Mouse (Mus musculus): ENCODE data around the gene Emid1.

Emid1 gene

DNA sequence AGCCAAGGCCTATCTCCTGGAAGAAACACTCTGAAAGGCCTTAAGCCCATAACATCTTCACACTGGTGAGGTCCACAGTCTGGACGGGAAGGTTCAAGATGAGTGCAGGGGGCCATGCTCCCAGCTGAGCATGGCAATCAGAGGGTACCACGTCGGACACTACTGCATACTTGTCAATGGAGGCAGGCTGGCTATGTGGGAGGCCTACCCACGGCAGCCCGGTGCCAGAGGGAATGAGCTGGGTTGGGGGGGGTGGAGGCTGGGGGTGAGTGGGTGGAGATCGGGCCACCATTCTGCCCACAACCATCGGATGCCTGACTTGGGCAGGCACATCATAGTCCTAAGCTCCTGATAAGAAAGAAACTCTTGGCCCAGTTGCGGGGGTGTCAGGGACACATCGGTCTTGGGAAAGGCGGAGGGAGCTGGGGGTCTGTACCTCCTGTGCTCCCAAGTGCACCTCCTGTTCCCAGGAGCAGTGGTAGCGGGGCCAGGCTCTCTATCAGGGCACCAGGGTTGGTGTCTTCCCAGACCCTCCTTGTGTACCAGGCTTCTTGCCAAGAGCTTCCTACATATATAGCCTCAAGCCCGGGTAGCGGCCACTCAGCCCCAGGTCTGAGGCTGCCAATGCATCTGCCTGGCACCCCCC is 89.1 kb downstream of the Emid1 start:
- DNase-seq (ENCODE audit: low spot score) = no peak

DNA sequence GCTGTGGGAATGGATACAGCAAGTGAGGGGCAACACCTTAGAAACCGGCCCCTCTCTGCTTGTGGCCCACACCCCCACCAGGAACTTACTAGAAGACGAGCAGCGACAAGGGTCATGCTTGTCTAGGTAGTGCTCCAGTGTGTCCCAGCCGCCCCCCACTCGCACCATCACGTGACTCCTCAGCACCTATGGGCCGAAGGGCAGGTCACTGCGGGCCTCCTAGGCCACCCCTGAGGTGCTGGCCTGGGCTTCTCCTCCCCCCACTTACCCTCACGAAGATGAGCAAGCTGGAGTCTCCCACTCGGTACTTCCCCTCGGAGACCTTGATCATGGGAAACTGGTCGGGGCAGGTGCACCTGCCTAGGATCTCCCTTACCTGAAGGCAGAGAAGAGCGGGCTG is 89.7 kb downstream of the Emid1 start:
- DNase-seq (ENCODE audit: low spot score) = peak; percentile 70

DNA sequence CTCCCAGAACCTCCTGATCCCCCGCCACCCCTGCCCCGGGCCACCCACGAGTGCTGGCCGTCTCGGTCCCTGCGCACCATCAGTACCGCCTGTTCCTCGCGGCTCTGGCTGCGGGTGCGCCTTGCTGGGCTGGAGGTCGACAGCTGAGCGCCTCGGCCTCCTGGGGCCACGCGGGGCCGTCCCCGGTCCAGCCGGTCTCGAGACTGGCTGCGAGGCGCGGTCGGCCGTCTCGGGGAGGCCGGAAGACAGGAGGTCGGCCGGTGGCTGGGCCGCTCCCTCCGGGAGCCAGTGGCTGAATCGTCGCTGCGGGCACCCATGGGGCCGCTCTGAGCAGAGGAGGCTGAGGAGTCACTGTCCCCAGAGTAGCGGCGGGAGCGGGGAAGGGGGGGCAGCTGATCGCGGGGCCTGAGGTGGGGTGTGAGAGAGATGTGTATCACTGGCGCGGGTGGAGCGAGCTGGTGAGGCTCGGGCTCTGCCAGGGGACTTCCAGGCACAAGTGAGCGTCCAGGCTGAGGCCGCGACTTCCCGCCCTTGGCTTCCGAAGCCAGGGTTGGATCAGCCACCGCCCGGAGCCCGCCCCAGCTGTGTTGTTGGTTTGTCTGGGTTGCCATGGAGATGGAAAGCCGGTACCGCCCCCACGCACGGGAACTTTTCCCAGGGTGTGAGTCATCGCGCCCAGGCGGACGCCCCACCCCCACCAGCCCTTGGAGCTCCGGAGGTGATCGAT is 90.5 kb downstream of the Emid1 start:
- DNase-seq (ENCODE audit: low spot score) = peak; percentile 91

DNA sequence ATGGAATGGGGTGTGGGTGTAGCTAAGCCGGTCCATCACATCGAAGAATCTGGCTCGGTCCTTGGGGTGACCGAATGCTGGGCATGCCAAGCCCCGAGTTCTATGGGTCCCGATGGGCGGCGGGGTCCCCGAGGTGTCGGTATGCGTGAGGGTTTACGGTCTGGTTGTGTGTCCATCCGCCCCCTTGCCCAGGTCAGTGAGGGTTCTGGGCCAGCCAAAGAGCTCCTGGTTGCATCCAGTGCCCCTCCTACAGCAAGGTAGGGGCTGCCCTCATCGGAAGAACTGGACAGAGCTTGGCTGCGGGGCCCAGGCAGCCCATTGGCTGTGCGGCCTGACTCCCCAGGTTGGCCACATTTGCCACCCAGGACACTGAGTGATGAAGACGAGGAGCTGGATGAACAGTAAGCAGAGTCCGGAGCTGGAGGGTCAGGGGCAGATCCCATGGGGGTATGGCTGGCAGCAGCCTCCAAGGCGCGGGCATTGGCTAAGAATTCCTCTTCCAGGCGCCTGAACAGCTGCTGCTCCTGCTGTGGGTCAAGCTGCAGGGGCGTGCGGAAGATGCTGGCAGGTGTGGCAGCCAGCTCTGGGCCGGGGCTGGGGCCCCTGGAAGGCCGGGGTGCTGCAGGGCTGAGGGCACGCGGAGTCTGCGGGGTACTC is 91.2 kb downstream of the Emid1 start:
- no peak for DNase-seq (ENCODE audit: low spot score)

DNA sequence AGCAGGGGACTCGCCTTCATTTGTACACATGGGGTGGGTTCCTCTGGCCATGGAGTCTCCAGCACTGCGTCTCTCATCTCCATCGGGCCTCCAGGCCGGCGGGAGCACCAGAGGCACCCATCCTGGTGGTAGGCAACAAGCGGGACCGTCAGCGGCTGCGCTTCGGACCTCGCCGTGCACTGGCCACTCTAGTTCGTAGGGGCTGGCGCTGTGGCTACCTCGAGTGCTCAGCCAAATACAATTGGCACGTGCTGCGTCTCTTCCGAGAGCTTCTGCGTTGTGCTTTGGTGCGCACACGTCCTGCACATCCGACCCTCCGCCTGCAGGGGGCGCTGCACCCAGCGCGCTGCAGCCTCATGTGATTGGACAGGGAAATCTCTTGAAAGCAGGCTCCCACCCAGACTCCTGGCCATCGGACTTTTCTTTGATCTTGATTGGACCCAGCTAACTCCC is 92.3 kb downstream of the Emid1 start:
- DNase-seq (ENCODE audit: low spot score) = no peak

DNA sequence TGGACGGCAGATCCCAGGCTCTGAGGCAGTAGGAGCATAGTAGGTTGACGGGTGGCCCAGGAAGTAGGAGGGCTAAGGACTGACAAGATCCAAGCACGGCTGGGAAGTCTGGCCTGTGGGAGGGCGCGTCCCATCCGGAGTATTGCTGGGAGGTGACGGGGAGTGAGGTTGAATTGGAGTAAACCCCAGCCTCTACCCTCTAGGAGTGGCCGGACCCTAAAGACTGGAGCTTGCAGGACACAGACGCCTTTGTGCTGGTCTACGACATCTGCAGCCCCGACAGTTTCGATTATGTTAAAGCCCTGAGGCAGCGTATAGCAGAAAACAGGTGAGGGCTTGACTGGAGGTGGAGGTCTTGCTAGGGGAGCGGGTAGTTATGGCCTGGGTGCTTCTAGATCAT is 92.8 kb downstream of the Emid1 start:
- no peak for DNase-seq (ENCODE audit: low spot score)

DNA sequence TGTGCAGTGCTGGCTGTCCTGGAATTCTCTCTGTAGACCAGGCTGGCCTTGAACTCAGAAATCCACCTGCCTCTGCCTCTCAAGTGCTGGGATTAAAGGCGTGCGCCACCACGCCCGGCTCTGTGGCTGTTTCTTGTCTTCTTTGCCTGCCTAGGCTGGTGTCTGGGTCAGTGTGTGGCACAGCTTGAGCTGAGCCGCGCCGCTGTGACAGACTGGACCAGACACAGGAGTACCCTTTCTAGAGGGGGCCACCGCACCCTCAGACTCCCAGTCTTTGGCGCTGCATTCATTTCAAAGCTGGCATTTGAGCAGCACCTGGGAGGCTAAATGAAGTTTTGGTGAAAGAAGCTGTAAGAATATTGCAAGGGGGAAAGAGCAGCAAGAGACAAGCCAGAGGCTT is 93.3 kb downstream of the Emid1 start:
- no peak for DNase-seq (ENCODE audit: low spot score)

DNA sequence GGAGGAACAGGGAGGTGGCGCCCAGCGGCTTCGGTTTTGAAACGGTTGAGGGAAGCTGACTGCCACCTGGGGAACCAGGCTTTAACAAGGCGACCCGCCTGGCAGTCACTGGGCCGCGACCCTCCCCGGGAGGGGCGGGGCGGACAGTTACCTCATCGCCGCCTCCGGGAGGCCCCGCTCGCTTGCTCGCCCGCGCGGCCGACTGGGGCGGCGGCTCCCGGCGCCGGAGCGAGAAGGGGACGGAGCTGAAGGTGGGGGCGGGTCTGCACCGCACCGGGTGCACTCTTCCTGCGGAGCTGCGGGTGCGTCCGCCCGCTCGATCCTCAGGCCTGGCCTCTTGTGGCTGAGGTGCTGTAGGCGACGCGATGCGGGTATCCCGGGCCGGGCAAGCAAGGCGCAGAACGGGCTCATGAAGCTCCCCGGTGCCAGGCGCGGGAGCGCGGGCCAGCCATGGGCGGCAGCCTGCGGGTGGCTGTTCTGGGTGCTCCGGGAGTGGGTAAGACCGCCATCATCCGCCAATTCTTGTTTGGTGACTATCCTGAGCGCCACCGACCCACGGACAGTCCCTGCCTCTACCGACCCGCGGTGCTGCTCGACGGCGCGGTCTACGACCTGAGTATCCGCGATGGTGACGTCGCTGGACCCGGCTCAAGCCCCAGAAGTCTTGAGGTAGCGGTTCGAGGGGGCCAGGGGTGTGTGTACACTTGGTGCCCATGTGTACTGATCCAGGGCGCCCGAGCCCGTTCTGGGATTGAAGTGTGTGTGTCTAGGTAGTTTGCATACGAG is 94.0 kb downstream of the Emid1 start, which contains the start of gene Rasl10a:
Gene Rasl10a (plus strand): TSS at position 273 of the 786 bp plus-strand sequence.
- no peak for DNase-seq (ENCODE audit: low spot score)

DNA sequence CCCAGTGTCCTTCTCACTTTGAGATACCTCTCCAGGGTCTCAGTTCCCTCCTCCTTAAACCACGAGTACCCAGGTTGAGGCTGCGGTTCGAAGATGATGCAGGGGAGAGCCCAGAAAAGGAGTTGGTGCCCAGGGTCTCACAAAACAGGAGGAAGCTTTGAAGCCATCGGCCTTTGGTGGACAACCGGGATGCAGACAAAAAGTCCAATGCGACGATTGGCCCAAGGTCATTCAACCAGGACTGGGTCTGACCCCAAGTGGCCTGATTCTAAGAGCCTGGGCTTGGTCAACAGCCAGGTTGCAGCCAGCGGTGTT is 94.6 kb downstream of the Emid1 start:
- DNase-seq (ENCODE audit: low spot score) = no peak

DNA sequence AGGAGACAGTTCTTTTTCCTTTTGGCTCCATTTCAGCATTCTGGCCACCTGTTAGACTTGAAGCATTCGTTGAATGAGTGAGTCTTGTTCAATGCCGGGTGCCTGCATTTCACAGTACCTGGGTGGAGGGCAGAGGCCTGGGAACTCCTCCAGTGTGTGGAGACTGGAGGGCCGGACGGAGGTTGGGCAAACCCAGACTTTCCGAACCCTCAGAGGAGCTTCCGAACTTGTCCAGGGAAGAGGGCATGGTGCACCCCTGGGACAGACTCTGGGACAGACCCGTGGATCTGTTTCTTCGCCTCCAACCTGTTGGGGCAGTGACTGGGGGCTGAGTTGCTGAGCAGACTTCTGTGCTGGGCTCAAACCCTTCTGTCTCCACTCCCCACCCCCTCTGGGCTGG is 95.0 kb downstream of the Emid1 start:
- no peak for DNase-seq (ENCODE audit: low spot score)
